Mouse (Mus musculus): ENCODE results near the gene Ctnnd2.
A peak's percentile ranks its signal among the peaks of the same experiment; 100 is the strongest.
"Not testable (repeated sequence)": the region's sequence is repeated elsewhere in the genome, so short reads cannot be mapped to it uniquely, and the experiment has no call there.

The Ctnnd2 gene

DNA sequence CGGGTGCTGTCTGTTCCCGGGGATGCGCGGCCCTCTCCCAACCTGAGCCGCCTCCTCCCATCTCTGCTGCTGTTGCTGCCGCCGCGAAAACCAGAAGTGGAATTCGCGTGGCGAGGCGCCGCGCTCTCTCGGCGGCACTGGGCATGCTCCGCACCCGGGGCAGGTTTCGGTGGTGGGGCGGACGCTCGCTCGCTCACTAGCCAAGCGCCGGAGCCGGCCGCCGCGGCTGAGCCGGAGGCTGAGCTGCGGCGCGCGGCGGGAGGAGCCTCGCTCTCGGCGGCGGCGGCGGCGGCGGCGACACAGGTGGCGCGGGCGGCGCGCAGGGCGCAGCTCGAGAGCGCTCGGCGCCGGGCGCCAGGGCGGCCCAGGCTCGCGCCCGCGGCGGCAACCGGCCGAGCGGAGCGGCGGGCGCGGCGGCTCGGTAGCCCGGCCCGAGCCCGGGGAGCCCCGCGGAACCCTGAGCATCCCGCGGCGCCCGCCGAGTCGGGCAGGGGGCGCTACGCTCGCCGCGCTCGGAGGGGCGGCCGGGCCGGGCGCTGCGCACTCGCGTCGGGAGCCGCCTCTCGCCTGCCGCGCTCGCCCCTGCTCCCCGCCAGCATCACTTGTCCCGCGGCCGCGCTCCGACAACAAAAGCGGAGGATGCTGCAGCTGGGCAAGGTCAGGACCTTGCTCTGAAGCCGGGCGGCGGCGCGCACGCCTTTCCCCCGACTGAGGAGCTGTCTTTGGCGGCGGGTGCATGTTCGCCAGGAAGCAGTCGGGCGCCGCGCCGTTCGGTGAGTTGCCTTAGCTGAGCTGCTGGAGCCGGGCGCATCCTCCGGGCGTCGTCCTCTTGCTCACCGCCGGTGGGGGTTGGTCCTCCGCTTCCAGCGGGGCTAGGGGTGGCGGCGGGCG, at the start of gene Ctnnd2:
TSS of gene Ctnnd2 (plus strand) at position 203 of the 891 bp plus-strand sequence.
- DNase-seq = peak; percentile 89

DNA sequence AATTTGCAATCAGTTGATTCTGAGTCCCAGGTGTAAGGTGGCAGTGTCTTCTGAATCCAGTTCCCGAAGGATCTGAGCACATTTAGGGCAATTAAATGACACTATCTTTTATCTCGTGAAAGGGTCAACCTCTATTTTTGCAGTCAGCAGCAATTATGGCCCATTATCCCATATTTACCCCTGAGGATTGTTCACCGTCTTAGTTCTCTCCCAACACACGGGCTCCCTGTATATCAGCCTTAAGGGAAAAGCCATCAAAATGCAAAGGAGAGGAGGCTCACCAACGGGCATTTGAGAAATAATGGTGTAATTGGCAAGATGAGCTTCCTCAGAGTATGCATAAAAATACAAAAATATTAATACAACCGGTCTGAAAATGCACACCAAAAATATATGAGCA, 41.7 kb upstream of the Ctnnd2 start:
- no peak for DNase-seq

DNA sequence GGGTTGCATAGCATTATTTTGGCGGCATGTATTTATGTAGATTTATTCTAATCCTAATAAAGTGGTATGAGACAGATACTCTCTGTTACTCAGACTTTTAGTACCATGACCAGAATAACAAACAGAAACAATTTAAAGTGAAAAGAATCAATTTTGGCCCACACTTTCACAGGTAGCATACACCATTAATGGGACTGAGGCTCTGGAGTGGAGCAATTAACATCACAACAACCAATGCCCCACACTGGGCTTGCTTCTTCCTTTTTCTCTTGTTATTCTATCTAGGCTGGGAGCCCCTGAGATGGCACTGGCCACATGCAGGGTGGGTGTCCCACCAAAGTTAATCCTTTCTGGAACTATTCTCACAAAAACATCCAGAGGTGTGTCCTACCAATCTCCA, 32.8 kb upstream of the Ctnnd2 start:
- not testable (repeated sequence) for DNase-seq

DNA sequence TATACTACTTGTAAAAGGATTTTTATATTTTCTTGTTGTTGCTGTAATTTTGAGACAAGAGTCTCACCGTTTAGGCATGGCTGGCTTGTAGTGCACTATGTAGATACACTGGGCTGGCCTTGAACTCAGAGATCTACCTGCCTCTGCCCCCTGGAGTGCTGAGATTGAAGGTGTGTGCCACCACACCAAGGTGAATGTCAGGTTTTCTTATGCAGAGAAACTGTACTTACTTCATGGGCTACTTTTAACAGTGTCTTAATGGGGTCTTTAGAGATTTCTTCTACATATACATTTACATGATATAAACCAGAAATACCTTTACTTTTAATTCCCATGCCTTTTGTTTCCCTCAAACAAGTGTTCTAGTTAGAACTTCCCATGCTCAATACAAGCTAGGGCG, 27.0 kb upstream of the Ctnnd2 start:
- DNase-seq = no peak

DNA sequence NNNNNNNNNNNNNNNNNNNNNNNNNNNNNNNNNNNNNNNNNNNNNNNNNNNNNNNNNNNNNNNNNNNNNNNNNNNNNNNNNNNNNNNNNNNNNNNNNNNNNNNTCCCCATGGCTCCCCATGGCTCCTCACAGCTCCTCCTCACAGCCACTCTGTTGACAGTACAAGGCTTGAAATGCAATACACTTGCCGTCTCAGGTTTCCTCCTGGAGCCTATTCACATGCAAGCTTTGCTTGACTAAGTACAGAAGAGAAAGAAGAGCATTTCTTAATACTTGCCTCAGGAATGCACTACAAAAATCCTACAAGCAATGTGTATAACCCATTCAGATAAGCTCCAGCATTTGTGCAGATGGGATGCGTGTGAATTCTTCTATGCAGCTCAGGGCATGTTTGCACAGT, 20.2 kb upstream of the Ctnnd2 start:
- DNase-seq = no peak

DNA sequence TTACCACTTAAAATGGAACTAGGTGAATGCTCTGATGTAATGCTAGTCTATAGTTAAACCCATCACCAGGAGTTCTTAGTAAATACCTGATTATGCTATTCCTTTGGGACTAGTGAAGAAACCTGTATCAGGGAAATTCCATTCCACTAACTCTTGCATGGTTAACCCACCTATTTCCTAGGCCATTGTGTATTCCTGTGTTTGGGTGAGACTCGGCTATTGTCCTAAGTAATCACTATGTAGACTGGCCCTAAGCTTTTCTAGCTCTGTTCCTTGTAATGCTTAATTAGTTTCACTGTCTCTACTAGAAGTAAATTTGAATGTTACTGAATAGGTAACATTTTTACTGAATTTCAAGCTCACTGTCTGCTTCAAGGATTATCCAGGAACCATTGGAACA, 14.4 kb upstream of the Ctnnd2 start:
- no peak for DNase-seq

DNA sequence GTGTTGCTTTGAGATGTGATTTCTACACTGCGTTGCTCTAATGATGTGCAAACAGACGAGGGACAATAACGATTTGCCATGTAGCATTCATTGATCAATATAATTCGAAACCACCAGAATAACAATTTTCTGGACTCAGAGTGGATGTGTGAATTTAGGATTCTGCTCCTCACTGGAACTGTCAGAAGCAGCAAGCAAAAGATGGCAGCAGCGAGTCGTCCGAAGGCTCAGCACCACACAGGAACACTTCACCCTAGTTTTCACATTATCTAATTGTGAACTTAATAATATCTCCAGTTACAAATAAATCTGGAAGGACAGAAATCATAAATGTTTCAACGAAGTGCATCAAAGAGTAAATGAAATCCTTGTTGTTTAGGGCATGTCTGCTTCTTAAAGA, 2.4 kb upstream of the Ctnnd2 start:
- no peak for DNase-seq

DNA sequence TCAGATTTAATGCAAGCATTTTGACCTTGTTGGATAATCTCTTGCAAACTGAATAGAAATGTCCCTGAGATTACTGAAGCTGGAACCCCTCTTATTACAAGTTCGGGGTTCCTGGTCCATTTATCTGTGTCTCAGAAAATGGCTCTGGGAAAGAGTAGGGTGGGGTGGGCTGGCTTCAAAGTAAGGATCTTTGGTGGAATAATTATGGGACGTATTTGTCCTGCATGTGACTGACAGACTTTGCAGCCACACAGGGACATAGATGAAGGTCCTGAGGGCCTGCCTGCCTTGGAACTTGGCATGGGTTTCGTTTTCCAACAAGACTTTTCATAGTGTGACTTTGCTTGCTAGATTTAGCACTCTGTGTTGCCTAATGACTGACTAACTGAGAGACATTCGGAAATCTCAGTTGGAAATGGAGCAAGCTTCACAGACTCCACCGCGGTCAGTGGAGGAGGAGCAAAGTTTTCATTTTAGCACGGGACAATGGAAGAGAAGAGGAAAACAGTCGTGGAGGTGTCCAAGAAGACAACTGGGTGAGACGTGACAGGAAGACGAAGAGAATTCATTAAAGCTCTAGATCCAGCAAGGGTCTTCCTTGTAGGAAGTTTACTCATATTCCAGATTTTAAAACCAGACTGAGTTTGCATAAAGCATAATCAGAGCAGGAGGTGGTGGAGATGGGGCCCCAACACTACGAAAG, 749 bp upstream of the Ctnnd2 start:
- no peak for DNase-seq

DNA sequence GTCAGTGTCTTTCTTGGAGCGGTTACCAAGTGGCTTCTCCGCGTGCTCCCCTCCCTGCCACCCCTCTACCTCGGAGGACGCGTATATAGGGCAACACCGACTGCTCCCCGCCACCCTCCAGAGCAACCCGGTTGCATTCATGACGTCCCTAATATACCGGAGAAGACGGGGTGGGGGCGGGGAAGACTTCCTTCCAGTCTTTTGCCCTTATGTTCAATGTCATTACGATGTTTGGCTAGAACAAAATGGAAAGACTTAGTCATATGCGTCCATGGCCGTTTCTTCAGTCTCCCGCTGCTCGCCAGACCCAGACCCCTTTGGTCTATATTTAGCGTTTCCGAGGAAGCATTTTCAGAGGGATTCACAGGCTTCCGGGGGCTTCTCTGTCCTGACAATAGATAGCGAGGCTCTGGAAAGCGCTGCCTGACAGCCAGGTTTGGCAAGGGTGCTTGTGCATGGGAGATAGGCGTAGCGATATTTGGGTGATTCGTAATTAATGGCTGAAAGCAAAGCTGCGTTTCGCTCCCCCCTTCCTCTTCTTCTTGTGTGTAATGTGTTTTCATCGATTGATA, 1.1 kb downstream of the Ctnnd2 start:
- DNase-seq = peak; percentile 40

DNA sequence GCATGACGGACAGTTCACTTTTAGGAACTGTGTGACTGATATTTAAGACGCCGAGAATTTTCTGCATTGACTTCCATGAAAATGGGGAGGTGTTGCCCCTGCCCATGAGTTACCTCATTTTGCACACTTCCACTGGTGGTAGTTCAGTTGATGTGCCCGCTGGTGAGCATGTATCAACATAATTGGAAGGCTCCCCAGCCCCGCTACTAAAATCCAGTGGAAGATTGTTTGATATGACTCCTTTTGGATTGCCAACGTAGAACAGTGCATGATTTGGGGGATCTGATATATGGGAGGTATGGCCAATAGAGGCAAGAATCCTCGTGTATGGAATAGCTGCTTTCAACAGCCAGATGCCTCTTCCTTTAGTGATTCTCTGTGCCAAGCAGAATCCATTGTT, 1.9 kb downstream of the Ctnnd2 start:
- DNase-seq = peak; percentile 37

DNA sequence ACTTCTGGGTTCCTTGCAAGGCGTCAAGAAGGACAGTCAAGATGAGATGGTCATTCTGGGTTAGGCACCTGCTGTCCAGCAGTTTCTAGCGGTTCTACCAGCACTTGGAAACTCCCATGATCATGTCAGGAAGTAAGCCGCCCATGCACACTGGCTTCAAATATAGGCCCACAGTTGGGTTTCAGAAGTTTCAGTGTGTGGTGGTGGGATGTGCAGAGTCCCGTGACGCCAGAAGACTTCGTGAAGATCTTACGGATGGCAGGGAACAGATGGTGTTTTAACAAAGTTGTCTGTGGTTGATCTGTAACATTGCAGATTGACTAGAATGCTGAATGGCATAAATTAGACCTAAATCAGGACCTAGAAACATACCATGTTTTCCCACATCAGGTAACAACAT, 11.6 kb downstream of the Ctnnd2 start:
- no peak for DNase-seq

DNA sequence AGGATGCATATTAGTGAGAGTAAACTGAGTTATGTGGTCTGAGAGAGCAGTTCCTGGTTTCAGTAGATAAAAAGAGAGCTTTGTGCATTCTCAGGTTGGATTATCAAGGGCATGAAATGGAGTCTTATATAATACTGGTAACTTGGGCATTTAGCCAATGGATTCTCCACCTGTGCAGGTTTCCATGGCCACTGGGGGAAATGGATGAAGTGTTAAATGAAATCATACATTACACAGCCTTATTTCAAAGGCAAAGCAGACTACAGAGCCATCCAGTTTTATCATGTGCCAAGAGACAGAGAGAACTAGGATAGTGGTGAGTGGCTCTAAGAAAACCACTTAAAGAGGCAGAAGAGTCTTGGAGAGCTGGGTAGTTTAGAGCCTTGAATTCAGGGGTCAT, 18.5 kb downstream of the Ctnnd2 start:
- no peak for DNase-seq

DNA sequence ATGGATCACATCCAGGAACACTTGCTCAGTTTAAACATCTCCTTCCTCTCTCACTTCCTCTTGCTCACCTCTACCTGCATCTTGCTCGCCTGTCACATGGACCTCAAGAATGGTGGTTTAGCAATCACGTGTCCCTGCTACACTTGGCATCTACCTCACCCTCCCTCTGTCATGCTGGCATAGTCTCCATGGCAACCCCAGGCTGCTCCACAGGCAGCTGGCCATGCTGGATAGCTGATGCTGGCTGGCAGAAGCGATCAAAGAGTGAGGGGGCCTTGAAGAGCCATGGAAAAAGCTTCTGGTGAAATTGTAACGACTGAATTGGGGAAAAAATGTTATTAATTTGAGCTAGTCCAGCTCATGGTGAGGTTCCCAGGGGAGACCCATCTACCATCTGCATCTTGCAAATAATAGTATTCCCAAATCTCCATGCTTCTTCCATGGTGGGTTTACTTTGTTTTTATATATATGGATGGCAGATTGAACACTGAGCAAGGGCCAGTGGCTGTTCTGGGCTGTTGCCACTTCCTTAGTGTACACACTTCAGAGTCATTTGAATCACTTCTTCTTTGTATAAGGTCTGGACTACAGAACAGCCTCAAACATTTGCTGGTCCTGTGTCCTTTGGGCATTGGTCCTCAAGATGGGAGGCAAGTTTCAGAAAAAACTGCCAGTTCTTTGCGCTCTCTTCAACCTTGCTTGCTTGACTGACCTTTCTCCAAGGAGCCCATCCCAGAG, 19.7 kb downstream of the Ctnnd2 start:
- peak; percentile 57 for DNase-seq

DNA sequence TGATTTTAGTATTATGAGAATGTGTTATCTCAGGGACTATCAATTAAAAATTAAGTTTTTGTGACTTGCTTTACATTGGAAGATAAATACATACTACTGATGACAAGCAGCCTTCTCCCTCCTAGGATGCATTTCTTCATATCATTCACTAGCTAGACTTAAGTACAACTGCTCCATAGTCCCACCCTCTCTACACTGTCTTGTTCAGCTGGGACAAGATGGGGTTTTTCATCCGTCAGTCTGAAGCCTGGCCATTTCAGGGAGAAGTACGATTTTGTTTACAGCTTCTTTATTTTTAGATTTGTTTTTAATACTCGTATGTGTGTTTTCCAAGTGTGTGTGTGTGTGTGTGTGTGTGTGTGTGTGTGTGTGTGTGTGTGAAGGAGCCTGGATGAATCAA, 26.0 kb downstream of the Ctnnd2 start:
- no peak for DNase-seq

DNA sequence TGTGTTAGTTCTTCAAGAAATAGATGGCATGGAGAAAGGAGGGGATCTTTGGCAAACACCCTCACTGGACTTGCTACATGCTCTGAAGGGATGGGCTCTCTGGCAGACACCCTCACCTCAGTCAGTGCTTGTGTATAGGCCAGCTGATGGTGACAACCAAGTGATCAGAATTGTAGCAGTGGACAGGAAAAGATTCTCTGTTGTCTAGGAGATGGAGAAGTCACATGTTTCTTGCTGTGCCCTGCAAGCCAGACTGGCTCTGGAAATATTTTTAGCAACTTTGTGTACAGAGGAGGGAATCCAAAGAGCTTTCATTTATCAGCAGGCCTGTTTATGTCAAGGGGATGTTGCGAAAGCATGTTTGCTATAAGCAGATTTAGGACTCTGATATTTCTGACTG, 27.4 kb downstream of the Ctnnd2 start:
- DNase-seq = no peak

DNA sequence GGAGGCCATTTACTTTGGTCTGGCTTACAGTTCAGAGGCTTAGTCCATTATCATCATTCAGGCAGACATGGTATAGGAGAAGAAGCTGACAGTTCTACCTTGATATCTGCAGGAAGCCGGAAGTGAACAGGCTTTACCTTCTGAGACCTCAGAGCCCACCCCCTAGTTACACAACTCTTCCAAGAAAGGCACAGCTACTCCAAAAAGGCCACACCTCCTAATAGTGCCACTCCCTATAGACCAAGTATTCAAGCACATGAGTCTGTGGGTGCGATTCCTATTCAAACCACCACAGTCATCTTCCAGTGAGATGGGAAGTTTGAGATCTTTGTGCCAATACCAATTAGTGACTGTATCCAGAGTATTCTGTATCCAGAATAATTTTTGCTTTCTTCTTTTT, 28.8 kb downstream of the Ctnnd2 start:
- no peak for DNase-seq

DNA sequence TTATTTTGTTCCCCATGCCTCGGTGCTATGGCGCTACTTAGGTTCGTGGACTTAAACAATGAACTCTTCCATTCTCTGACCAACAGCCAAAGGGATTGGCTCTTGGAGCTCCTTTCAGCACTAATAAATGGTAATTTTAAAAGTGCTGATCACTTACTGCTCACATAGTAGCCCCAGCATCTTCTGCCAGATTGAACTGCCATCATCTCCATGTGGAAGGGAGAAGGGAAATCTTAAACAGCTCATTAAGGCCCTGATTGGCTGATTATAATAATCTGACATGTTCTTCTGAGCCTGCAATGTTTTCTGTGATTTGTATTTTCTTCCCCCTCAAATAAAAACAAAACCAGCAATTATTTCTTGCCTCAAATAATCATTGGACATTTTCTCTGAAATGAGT, 29.2 kb downstream of the Ctnnd2 start:
- DNase-seq = no peak

DNA sequence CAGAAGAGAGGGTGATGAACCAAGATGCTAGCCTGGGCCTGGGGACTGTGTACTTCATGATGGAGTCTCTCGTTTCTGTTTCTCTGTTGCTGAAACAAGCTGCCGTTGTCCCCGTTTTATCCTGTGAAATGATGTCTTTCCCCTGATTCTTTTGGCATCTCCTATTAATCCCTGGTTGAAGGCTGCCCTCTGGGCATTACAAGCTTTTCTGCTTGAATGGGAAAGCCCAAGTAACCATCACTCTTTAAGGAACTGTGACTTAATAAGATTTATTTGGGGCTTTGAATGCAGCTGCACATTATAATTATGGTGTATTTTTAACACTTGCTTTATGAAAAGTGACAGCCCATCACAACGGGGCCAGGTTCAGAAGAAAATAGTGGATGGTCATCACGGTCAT, 40.4 kb downstream of the Ctnnd2 start:
- no peak for DNase-seq

DNA sequence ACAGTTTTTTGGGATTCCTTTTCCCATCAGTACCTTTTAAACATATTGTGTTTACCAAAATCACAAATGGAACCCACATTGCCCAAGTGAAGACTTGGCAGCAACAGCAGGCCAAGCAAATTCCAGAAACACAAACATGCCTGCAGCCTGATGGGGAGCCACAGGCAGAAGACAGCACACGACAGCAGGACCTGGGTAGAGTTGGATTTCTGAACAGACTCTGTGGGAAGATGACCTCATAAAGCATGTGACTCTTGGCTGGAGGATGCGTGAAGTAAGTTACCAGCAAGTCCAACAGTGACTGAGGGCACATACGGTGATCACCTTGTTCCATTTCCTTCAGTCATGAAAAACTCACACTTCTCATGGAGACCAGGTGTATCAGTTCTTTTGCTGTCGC, 43.5 kb downstream of the Ctnnd2 start:
- no peak for DNase-seq

DNA sequence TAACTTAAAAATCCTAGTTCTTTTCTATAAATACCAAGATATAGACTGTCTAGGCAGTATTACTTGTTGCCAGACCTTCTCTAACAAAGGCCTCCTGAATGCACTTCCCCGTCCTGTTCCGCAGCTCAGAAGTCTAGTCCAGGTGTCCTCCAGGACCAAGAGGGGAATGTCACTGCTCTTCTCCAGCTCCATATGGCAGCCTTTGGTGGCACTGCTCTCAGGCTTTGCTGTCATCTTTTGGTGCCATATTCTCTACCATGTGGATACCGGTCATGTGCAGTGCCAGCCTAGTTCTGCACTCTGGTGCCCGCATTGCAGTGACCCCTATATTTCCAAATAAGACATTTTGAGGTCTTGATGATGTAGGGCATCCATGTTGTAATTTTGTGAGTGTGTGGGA, 56.7 kb downstream of the Ctnnd2 start:
- DNase-seq = no peak

DNA sequence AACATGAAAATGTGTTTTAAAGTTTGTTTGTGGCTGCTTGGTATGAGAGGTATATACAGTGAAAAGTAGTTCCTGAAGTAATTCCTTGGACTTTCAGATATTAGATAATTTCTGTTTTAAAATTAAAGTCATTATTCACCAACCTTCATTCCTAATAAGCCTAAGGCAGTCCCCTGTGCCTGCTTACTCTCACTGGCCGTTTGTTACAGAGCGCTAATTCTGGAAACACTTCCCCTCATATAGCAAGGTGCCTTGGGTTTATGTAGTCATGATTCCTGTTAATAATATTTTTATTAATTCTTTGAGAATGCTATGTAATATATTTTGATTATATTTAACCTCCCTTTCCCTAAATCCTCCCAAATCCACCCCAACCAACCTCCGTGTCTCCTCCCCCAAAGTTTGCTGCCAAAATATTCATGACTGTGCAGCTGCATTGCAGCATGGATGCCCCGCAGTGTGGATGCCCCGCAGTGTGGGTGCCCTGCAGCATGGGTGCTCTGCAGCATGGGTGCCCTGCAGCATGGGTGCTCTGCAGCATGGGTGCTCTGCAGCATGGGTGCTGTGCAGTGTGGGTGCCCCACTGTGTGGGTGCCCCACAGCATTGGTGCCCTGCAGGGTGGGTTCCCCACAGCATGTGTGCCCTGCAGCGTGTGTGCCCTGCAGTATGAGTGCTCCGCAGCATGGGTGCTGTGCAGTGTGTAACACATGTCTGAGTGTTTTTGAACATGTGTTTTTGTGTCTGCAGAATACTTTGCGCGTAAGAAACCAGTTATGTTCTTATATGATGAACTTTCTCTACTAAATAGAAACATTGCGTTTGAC, 63.0 kb downstream of the Ctnnd2 start:
- no peak for DNase-seq

DNA sequence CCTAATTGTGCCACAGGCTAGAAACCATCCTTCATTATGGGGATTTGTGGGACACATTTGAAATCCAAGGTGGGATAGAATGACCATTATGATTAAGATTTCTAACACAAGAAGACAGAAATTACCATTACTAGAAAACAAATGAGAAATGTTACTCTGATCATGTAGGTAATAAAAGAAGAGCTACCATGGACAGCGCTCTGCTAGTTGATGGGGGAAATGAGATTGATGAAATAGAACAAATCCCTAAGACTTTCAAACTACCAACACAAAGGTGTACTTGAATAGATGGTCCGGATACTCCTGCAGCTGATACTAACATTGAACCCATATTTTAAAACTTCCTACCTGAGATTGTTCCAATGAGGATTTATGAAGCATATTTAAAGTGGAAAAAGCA, 68.5 kb downstream of the Ctnnd2 start:
- DNase-seq = no peak

DNA sequence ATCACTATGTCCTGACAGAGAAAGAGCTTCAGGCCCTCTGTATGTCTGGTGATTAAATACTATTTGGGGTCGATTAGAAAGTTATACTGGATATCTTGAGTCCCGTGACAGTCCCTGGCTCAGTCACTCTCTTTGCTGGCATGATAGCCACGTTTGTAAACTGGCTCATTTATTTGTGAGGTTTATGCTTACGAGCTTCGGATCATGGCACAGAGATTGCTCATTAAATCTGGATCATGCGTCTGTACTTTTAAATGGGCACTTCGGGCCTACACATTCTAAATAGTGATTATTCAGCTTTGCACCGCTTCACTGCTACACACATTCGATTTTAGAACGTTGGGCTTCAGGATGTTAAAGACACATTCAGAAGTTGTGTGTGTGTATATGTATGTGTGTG, 96.4 kb downstream of the Ctnnd2 start:
- DNase-seq = no peak
